Mouse (Mus musculus): Measurements from ENCODE around the gene Prrx1.
A peak's percentile ranks its signal among the peaks of the same experiment; 100 is the strongest.

Gene Prrx1

DNA sequence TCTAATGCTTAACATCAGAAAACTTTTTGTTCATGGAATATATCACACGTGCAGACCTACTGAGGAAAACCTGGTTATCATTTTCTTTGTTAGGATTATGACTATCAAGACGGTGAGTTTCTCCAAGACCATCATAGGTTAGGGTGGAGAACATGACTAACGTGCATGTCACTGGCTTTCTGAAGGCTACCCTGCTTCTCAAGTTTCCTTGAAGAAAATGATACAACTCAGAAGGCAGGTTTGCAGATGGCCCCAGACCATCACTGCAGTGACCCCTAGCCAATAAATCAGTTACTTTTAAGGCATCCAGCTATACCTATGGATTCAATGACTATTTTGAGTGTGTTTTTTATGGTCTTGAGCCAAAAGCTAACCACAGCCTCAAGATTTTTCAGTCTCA, 38.6 kb downstream of the Prrx1 start:
- DNase-seq (ENCODE audit: extremely low read depth, insufficient read length, low spot score), result no peak

DNA sequence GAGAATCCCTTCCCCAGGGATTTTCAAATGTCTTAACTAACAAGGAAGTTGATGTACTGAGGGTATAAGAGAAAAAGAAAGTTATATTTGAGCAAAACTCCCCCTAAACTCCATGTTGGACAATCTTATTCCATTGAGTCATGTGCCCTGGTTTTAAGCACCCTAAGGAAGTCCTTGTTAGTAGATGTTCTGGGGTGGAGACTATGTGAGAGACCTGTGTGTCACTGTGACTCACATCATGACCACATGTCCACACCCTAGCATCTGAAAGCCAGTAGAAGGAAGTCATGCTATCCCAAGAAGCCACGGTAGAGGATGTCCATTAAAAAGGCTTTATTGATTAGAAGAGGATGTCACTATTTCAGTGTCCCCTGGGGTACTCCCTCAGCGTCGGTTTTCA, 40.4 kb downstream of the Prrx1 start:
- peak; percentile 50 for DNase-seq (ENCODE audit: extremely low read depth, insufficient read length, low spot score)

DNA sequence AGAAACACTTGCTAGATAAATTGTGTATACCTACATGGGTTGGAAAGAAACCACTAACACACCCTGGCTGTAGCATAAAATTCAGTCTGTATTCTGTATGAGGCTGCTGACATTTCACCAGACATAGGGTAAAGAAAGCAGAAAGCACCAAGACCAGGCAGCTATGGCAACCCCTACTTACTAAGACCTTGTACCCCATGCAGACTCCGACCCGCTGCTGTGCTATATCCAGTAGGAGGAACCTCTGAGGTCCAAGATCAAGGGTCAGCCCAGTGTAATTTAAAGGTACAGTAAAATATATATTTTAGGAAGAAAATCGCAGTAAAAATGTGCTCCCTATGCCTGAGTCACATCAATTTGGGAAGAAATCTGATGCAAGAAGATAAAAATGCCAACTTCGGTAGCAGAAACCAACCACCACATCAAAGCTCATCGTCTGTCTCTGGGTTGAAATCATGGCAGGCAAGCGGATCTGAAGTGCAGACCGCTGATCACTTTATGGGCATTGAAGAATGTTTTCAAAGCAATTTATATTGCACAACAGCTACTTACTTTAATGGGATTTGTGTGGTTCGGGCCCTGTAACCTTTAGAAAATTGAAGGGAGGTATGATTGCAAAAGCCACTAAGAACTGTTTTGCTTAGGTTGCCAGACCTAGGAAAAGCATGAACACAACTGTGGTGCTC, 46.5 kb downstream of the Prrx1 start:
- no peak for DNase-seq (ENCODE audit: extremely low read depth, insufficient read length, low spot score)

- DNase-seq (ENCODE audit: extremely low read depth, insufficient read length, low spot score), result no peak
These were observed 56.2 kb downstream of the Prrx1 start for GRCm38 (mm10) chr1:163257298-163257697.

DNA sequence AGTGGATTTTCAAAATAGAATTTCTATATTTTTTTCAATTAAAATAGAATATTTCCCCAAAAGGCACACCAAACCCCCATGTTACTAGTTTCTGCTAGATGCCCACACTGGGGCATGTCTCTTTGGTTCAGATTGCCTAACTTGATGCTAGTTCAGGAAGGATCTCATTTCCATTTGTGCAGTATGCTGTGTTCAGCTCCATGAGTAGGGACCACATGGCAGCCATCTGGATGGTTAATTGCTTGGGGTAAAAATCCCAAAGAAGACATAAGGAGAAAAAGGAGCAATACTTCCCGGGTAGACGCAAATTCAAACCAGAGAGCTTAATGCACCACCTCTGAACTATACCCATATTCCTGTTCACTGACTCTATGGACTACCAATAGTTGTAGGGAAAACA, 57.6 kb downstream of the Prrx1 start:
- no peak for DNase-seq (ENCODE audit: extremely low read depth, insufficient read length, low spot score)

DNA sequence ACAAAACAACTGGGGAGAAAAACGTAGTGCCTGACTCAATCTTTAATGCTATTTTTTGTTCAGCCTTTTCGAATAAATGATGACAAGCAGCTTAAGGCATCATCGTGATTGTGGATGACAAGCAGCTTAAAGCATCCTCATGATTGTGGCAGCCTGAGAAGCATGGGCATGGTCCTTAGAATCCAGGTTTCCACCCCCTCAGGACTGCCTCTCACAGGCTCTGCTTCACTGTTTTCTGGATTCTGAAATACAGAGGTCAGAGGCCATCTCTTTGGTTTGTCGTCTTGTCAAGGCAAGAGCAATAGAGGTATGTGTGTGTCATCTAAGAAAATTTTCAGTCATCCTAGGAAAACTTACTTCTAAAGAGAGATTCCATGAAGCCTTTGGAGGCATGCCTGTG, 60.7 kb downstream of the Prrx1 start:
- no peak for DNase-seq (ENCODE audit: extremely low read depth, insufficient read length, low spot score)

- no peak for DNase-seq (ENCODE audit: extremely low read depth, insufficient read length, low spot score)
These were observed 61.2 kb downstream of the Prrx1 start for GRCm38 (mm10) chr1:163252331-163252730.

GRCm38 (mm10) chr1:163251766-163252165, 61.7 kb downstream of the Prrx1 start:
- no peak for DNase-seq (ENCODE audit: extremely low read depth, insufficient read length, low spot score)

GRCm38 (mm10) chr1:163238950-163239349, 74.6 kb downstream of the Prrx1 start:
- no peak for DNase-seq (ENCODE audit: extremely low read depth, insufficient read length, low spot score)

DNA sequence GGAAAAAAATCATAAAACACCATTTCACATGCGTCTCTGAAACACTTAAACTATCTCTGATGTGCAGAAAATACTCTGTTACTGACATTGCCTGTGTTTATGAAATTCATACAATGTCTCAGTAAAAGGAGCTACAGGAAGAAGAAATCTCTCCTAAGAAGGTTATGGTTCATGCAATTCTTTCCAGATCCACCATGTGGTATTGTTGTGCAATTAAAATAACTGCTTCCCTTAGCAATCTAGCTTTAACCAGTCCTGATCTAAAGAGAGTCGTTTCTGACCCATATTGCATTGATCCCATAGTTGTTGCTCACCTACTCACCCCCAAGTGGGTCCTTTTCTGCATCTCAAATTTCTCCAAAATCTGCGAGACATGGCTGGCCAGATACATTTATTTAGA, 82.3 kb downstream of the Prrx1 start:
- DNase-seq (ENCODE audit: extremely low read depth, insufficient read length, low spot score), result no peak

- DNase-seq (ENCODE audit: extremely low read depth, insufficient read length, low spot score), result no peak
These were observed 87.2 kb downstream of the Prrx1 start for GRCm38 (mm10) chr1:163226271-163226670.

GRCm38 (mm10) chr1:163221767-163222166, 91.7 kb downstream of the Prrx1 start:
- no peak for DNase-seq (ENCODE audit: extremely low read depth, insufficient read length, low spot score)

GRCm38 (mm10) chr1:163208919-163209867, 104.3 kb downstream of the Prrx1 start:
- DNase-seq (ENCODE audit: extremely low read depth, insufficient read length, low spot score), result peak; percentile 37

DNA sequence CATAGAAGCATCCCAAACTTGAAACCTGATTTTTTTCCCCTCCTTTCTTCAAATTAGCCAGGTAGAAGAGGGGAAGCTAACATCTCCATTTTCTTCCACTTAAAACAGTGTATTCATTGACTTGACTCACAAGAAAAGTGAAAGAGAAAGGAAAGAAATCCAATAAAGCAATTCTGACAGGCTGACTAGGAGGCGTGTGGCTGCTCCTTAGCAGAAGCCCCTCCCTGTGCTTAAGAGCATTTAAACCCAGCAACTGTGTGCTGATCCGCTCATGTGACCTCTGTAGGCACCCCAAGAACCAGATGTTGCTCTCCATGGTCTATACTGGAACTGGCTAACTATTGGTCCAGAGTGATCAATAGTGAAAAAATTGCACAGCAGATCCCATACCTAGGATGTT, 114.7 kb downstream of the Prrx1 start:
- DNase-seq (ENCODE audit: extremely low read depth, insufficient read length, low spot score), result no peak

- peak; percentile 21 for DNase-seq (ENCODE audit: extremely low read depth, insufficient read length, low spot score)
These were observed 115.5 kb downstream of the Prrx1 start for GRCm38 (mm10) chr1:163198059-163198458.
